Mouse (Mus musculus) neural tube, embryonic 14.5 days (tissue): ENCODE data around the gene Psme2. TPM values are rescaled to one million over a fixed set of nuclear protein-coding genes. Genes with fewer than 3 reads are reported as not detected.

ENCODE experiments used
- ATAC-seq: fragments of 200-750 bp; cut with Nextera tagmentation; 2 replicates; pipeline ENCODE4 v1.8.0; 2017; ENCODE audit warnings: low read depth, mild to moderate bottlenecking, moderate TSS enrichment, moderate library complexity
- H3K27ac ChIP-seq: fragments of 300-500 bp; sonication (generic); 2 replicates; pipeline ENCODE4 v1.5.1; 2014; ENCODE audit warnings: low read depth, mild to moderate bottlenecking, control low read depth, low read length, moderate library complexity, mixed read lengths
- H3K27me3 ChIP-seq: fragments of 300-500 bp; sonication (generic); 2 replicates; pipeline ENCODE4 v1.6.1; 2014; ENCODE audit warnings: low read length; ENCODE audit not compliant: control insufficient read depth, insufficient read depth
- H3K36me3 ChIP-seq: fragments of 300-500 bp; sonication (generic); 2 replicates; pipeline ENCODE4 v1.6.1; 2014; ENCODE audit warnings: low read length, mixed read lengths; ENCODE audit not compliant: control insufficient read depth, insufficient read depth
- H3K4me1 ChIP-seq: fragments of 300-500 bp; sonication (generic); 2 replicates; pipeline ENCODE4 v1.6.1; 2014; ENCODE audit warnings: low read length; ENCODE audit not compliant: control insufficient read depth, insufficient read depth
- H3K4me2 ChIP-seq: fragments of 300-500 bp; sonication (generic); 2 replicates; pipeline ENCODE4 v1.6.1; 2014; ENCODE audit warnings: mild to moderate bottlenecking, low read depth, low read length, control low read depth
- H3K4me3 ChIP-seq: fragments of 300-500 bp; sonication (generic); 2 replicates; pipeline ENCODE4 v1.5.1; 2014; ENCODE audit warnings: low read depth, low read length, control low read depth, mixed read lengths
- H3K9ac ChIP-seq: fragments of 300-500 bp; sonication (generic); replicated peaks from 2 replicates; pipeline ENCODE4 v1.6.1; 2014; ENCODE audit warnings: low read depth, mild to moderate bottlenecking, control low read depth, low read length, mixed read lengths
- H3K9me3 ChIP-seq: fragments of 300-500 bp; sonication (generic); 2 replicates; pipeline ENCODE4 v1.6.1; 2016; ENCODE audit warnings: low read length; ENCODE audit not compliant: control insufficient read depth
- WGBS: fragments of 180-500 bp; shearing (Covaris S2); extraction: QIAGEN DNeasy Blood & Tissue Kit; methylation state at CpG from one replicate; pipeline ENCODE4 v1.1.7; 2014; 5-methylcytosine and 5-hydroxymethylcytosine counted together
- polyA plus RNA-seq: library from polyadenylated mRNA; unstranded; fragments of >200 nt; fragmentation: Nextera tagmentation; extraction: Ambion mirVana; gene quantifications from 2 replicates; pipeline ENCODE4 v1.2.1, GENCODE M21; 2014

Psme2 gene
- polyA plus RNA-seq, 1 experiment from 2014 or later = 162 TPM

DNA sequence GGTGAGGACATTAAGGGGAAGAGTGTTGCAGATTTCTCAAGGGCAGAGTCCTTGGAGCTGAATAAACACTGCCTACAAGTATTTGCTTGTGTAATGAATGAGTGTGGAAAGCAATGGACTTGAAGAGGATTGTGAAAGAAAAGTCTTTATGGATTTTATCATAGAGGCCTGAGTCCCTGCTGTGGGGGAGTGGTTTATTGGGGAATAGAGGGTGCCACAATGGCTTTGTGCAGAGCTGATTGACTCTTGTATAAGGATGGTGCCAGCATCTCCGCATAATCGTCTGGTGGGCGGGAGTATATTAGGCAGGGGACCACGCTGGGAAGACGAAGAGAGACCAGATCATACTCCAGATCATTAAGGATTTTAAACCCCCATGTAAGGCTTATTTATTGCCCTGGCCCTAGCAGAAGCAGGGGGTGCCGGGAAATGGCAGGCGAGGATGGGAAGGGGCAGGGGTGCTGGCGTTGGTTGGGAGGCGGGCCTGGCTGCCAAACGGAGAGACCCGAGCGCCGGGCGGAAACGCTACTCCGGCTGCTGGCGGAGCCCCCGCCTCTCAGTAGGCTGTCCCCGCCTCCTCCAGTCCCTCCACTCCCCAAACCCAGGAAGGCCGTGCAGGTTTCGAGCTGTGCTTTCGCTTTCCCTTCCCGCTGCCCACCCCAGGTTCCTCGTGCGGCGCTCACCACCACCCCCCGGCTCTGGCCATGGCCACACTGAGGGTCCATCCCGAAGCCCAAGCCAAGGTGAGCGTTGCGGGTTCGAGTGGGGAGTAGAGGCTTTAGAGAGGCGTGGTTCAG lies 12.8 kb downstream of the Psme2 start, which contains the start of gene Psme1:
TSS of gene Psme1 (plus strand) at position 253 of the 797 bp plus-strand sequence.
- H3K27me3 ChIP-seq = no peaks in the 10 kb centered on the region
- no peaks in the 10 kb centered on the region for H3K9me3 ChIP-seq
- 0% methylated on average over 21 of the region's 32 CpGs for WGBS

DNA sequence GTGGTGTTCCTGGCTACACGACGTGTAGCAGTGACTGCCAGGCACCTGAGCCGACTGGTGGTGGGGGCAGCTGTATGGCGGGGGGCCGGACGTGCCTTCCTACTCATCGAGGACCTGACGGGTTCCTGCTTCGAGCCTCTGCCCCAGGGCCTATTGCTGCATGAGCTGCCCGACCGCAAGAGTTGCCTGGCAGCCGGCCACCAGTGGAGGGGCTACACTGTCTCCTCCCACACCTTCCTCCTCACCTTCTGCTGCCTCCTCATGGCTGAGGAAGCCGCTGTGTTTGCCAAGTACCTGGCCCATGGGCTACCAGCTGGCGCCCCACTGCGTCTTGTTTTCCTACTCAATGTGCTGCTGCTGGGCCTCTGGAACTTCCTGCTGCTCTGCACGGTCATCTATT lies 14.5 kb downstream of the Psme2 start:
- no peaks in the 10 kb centered on the region for H3K9me3 ChIP-seq
- WGBS = 84% methylated on average over 16 of the region's 16 CpGs

More for the DNA sequence above, 12.8 kb downstream of the Psme2 start, which contains the start of gene Psme1:
- Histone ChIP-seq H3K4me2 (peak within 1 kb of the TSS; percentile 87), H3K9ac (peak within 1 kb of the TSS; percentile 86), H3K4me1 (peaks cover 3% of the 10 kb centered on the region; the same call in 1 of the 2 replicates), H3K36me3 (peaks cover 7% of the 10 kb centered on the region; the same call in 1 of the 2 replicates), H3K4me3 (peak within 1 kb of the TSS; percentile 54), H3K27ac (peak within 1 kb of the TSS; percentile 91)
- ATAC-seq = peak; percentile 94

DNA sequence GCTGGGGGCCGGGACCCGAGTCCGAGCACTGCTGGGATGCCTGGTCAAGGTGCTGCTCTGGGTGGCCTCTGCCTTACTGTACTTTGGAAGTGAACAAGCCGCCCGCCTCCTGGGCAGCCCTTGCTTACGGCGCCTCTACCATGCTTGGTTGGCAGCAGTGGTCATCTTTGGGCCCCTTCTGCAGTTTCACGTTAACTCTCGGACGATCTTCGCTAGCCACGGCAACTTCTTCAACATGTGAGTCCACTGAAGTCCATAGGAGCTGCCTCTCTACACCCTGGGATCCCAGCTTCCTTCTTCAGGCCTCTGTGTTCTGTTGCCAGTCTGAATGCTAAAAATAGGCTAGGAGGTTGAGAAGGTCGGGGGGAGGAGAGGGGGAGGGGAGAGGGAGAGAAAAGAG lies 15.2 kb downstream of the Psme2 start:
- 0 out of 2 replicates have a peak, but pooled peaks cover 3% of the 10 kb centered on the region for H3K36me3 ChIP-seq
- no peak overlapping the region for H3K4me3 ChIP-seq
- H3K4me1 ChIP-seq = peaks cover 3% of the 10 kb centered on the region; the same call in 1 of the 2 replicates
- no peaks in the 10 kb centered on the region for H3K9me3 ChIP-seq
- no peak overlapping the region for H3K4me2 ChIP-seq
- ATAC-seq = no peak
- H3K9ac ChIP-seq = no peak overlapping the region
- H3K27ac ChIP-seq = no peak overlapping the region
- no peaks in the 10 kb centered on the region for H3K27me3 ChIP-seq
- WGBS = 83% methylated on average over 13 of the region's 13 CpGs

More for the DNA sequence above, 14.5 kb downstream of the Psme2 start:
- no peak for ATAC-seq
- Histone ChIP-seq H3K27me3 (no peaks in the 10 kb centered on the region), H3K27ac (no peak overlapping the region), H3K4me2 (no peak overlapping the region), H3K4me1 (peaks cover 3% of the 10 kb centered on the region; the same call in 1 of the 2 replicates), H3K9ac (no peak overlapping the region), H3K4me3 (no peak overlapping the region), H3K36me3 (peaks cover 7% of the 10 kb centered on the region; the same call in 1 of the 2 replicates)

DNA sequence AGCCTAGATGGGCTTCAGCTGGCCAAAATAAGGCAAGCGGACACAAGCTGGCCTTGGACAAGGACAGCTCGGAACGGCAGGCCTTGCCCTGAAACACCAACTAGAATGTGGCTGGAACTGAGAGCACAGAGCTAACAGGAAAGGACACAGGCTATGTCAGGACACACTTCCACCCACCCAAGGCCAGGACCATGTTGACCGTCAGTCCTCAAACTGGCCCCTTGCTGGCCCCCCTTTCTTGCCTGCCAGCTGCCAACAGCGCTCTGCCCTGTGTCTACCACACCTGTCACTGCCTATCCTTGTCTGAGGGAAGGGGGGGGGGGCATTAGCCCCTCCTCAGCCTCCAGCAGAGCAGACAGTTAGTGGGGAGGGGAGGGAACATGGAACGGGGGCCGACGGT lies 15.6 kb downstream of the Psme2 start, which contains the start of gene Fitm1:
TSS of gene Fitm1 (plus strand) at position 316 of the 400 bp plus-strand sequence.
- H3K4me3 ChIP-seq = no peak within 1 kb of the TSS
- WGBS = 75% methylated on average over 8 of the region's 8 CpGs
- H3K4me1 ChIP-seq = peaks cover 3% of the 10 kb centered on the region; the same call in 1 of the 2 replicates
- H3K36me3 ChIP-seq = no peaks in the 10 kb centered on the region
- H3K27ac ChIP-seq = no peak within 1 kb of the TSS
- ATAC-seq = no peak
- no peaks in the 10 kb centered on the region for H3K9me3 ChIP-seq
- H3K4me2 ChIP-seq = no peak within 1 kb of the TSS
- no peaks in the 10 kb centered on the region for H3K27me3 ChIP-seq
- no peak within 1 kb of the TSS for H3K9ac ChIP-seq

DNA sequence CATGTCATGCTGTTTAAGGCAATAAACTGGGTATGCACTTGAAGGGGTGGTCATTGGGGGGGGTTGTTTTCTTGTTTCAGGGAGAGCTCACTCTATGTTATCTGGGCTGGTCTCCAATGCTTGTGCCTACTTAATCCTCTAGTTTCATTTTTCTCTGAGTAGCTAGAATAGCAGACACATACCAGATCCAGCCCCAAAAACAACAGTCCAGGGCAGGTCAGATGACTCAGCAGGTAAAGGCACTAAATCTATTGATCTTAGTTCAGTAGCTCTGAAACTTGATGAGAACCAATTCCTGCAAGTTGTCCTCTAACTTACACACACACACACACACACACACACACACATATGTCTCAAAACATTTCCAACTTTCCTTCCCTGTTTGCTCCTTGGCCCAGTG lies 19.2 kb downstream of the Psme2 start:
- Histone ChIP-seq H3K9ac (no peak overlapping the region), H3K36me3 (peaks cover 22% of the 10 kb centered on the region), H3K27me3 (no peaks in the 10 kb centered on the region), H3K4me1 (no peaks in the 10 kb centered on the region), H3K4me2 (no peak overlapping the region), H3K9me3 (no peaks in the 10 kb centered on the region), H3K4me3 (no peak overlapping the region), H3K27ac (no peak overlapping the region)
- ATAC-seq = no peak

DNA sequence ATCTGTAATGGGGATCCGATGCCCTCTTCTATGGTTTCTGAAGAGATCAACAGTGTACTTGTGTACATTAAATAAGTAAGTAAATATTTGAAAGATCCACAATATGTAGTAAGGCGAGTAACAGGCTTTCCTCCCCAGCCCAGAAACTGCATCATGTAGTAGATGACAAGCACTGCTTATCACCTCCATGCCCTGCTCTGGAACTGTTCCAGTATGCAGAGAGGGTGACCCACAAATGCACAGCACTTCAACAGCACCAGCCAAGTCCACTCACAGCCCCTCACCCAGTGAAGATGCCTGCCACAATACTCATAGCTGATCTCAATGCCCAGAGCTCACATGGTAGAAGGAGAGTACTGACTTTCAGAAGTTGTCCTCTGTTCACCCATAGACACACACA lies 20.3 kb downstream of the Psme2 start:
- Histone ChIP-seq H3K9ac (no peak overlapping the region), H3K27ac (no peak overlapping the region), H3K36me3 (peaks cover 31% of the 10 kb centered on the region), H3K9me3 (no peaks in the 10 kb centered on the region), H3K4me3 (no peak overlapping the region), H3K27me3 (no peaks in the 10 kb centered on the region), H3K4me1 (no peaks in the 10 kb centered on the region), H3K4me2 (no peak overlapping the region)
- ATAC-seq = no peak
- WGBS = 98% methylated on average over 2 of the region's 2 CpGs

DNA sequence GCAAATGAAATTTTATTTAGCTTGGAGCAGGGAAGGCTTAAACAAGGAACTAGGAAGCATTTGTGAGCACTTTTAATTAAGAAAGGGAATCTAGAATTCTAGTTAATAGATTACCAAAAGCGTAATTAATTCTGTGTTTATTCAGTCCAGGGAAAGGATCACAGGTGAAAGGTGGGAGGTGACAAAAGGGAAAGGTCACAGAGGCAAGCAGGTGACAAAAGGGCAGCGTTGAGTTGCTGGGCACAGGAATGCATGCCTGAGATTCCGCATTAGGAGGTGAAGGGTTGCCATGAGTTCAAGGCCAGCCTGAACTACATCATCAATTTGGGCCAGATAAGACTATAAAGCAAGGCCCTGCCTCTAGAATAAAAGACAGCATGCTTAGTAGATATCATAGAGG lies 23.4 kb downstream of the Psme2 start:
- H3K36me3 ChIP-seq = peaks cover 49% of the 10 kb centered on the region
- H3K4me3 ChIP-seq = no peak overlapping the region
- no peak overlapping the region for H3K9ac ChIP-seq
- no peak for ATAC-seq
- H3K27ac ChIP-seq = no peak overlapping the region
- H3K4me1 ChIP-seq = no peaks in the 10 kb centered on the region
- no peaks in the 10 kb centered on the region for H3K9me3 ChIP-seq
- WGBS = 93% methylated on average over 3 of the region's 3 CpGs
- H3K27me3 ChIP-seq = no peaks in the 10 kb centered on the region
- no peak overlapping the region for H3K4me2 ChIP-seq

DNA sequence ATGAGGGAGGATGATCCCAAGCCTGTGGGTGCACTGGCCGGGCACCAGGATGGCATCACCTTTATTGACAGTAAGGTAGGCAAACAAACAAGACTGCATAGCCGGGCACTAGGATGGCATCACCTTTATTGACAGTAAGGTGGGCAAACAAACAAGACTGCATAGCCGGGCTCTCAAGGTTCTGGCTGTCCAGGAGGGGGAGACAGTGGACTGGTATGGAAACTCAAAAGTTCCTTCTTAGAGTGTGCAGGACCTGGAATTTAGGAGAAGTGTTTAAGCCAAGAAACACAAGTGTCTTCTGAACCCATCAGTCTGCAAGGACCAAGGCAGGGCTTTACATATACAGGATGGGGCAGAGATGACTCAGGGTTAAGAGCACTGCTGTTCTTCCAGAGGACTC lies 25.2 kb downstream of the Psme2 start:
- Histone ChIP-seq H3K9ac (no peak overlapping the region), H3K27ac (no peak overlapping the region), H3K36me3 (peaks cover 49% of the 10 kb centered on the region), H3K4me3 (no peak overlapping the region), H3K4me1 (peaks cover 12% of the 10 kb centered on the region), H3K4me2 (no peak overlapping the region), H3K9me3 (no peaks in the 10 kb centered on the region), H3K27me3 (no peaks in the 10 kb centered on the region)
- ATAC-seq = no peak
- WGBS = 87% methylated on average over 3 of the region's 3 CpGs

DNA sequence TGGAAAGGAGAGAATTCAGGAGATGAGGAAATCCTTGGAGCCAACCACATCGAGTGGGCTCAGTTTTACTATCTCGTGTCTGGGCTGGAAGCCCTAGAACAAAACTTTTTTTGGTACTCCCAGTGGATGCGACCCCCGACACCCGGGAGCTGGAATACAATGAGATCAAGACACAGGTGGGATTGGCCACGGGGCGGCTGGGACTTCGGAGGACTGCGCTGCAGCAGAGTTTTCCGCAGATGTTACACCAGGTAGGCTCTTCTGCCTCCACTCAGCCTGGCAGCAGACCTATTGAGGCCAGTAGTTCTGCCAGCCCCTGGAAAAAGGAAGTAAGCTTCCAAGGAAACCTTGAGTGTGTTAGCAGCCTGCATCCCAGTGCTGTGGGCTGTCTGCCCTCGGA lies 27.7 kb downstream of the Psme2 start:
- Histone ChIP-seq H3K4me1 (peaks cover 16% of the 10 kb centered on the region), H3K9me3 (no peaks in the 10 kb centered on the region), H3K9ac (no peak overlapping the region), H3K36me3 (peaks cover 39% of the 10 kb centered on the region), H3K4me3 (no peak overlapping the region), H3K27ac (no peak overlapping the region), H3K4me2 (no peak overlapping the region), H3K27me3 (no peaks in the 10 kb centered on the region)
- 88% methylated on average over 11 of the region's 11 CpGs for WGBS
- ATAC-seq = no peak
